Mouse (Mus musculus) intestine, embryonic 14.5 days (tissue): Measurements from ENCODE around the gene Nanos3. TPM values are rescaled to one million over a fixed set of nuclear protein-coding genes. Genes with fewer than 3 reads are reported as not detected.

ENCODE experiments used
- ATAC-seq: fragments of 200-750 bp; cut with Nextera tagmentation; replicated peaks from 2 replicates; pipeline ENCODE4 v1.8.0; 2017; ENCODE audit warnings: low read depth, moderate number of reproducible peaks, moderate TSS enrichment, moderate library complexity; ENCODE audit not compliant: low FRiP score, low TSS enrichment
- DNase-seq: peaks from one replicate; pipeline ENCODE4 v3.0.0-alpha.2; 2018; ENCODE audit warnings: low spot score
- H3K27ac ChIP-seq: fragments of 300-500 bp; sonication (generic); 2 replicates; pipeline ENCODE4 v1.5.1; 2014; ENCODE audit warnings: low read depth, mild to moderate bottlenecking, control low read depth
- H3K27me3 ChIP-seq: fragments of 300-500 bp; sonication (generic); replicated peaks from 2 replicates; pipeline ENCODE4 v1.6.1; 2014; ENCODE audit warnings: low read length, control low read depth; ENCODE audit not compliant: control insufficient read depth, insufficient read depth
- H3K36me3 ChIP-seq: fragments of 300-500 bp; sonication (generic); 2 replicates; pipeline ENCODE4 v1.6.1; 2014; ENCODE audit warnings: low read length, control low read depth; ENCODE audit not compliant: control insufficient read depth, insufficient read depth
- H3K4me1 ChIP-seq: fragments of 300-500 bp; sonication (generic); replicated peaks from 2 replicates; pipeline ENCODE4 v1.6.1; 2014; ENCODE audit warnings: low read length, control low read depth, mixed read lengths; ENCODE audit not compliant: control insufficient read depth, insufficient read depth
- H3K4me2 ChIP-seq: fragments of 300-500 bp; sonication (generic); 2 replicates; pipeline ENCODE4 v1.6.1; 2014; ENCODE audit warnings: low read length
- H3K4me3 ChIP-seq: fragments of 300-500 bp; sonication (generic); 2 replicates; pipeline ENCODE4 v1.5.1; 2014; ENCODE audit warnings: low read depth, low read length, control low read depth, mixed read lengths
- H3K9ac ChIP-seq: fragments of 300-500 bp; sonication (generic); 2 replicates; pipeline ENCODE4 v1.6.1; 2014; ENCODE audit warnings: mild to moderate bottlenecking, low read length
- H3K9me3 ChIP-seq: fragments of 300-500 bp; sonication (generic); 2 replicates; pipeline ENCODE4 v1.6.1; 2016; ENCODE audit warnings: low read length, control low read depth; ENCODE audit not compliant: control insufficient read depth
- WGBS: fragments of 180-500 bp; shearing (Covaris S2); extraction: QIAGEN DNeasy Blood & Tissue Kit; methylation state at CpG from one replicate; pipeline ENCODE4 v1.1.7; 2014; 5-methylcytosine and 5-hydroxymethylcytosine counted together
- polyA plus RNA-seq: library from polyadenylated mRNA; unstranded; fragments of >200 nt; fragmentation: Nextera tagmentation; extraction: Ambion mirVana; gene quantifications from 2 replicates; pipeline ENCODE4 v1.2.1, GENCODE M21; 2014

The Nanos3 gene
- polyA plus RNA-seq, 1 experiment from 2014 or later, result 4.1 TPM

GRCm38 (mm10) chr8:84180530-84181190 lies 4.4 kb downstream of the Nanos3 start:
- peak overlapping the region; percentile 77 for H3K27ac ChIP-seq
- H3K9ac ChIP-seq, result peak overlapping the region; percentile 42
- H3K4me1 ChIP-seq, result peaks cover 38% of the 10 kb centered on the region
- DNase-seq (peak; percentile 86), ATAC-seq (peak; percentile 70)
- peak overlapping the region; percentile 10 for H3K4me3 ChIP-seq
- WGBS, result 2% methylated on average over 16 of the region's 16 CpGs
- no peaks in the 10 kb centered on the region for H3K27me3 ChIP-seq
- peak overlapping the region; percentile 46 for H3K4me2 ChIP-seq
- H3K9me3 ChIP-seq, result no peaks in the 10 kb centered on the region
- H3K36me3 ChIP-seq, result peaks cover 11% of the 10 kb centered on the region; the same call in 1 of the 2 replicates

- Histone ChIP-seq H3K36me3 (peaks cover 11% of the 10 kb centered on the region; the same call in 1 of the 2 replicates), H3K4me3 (peak overlapping the region; percentile 10), H3K9ac (peak overlapping the region; percentile 42), H3K27me3 (no peaks in the 10 kb centered on the region), H3K27ac (no peak overlapping the region), H3K4me2 (peak overlapping the region; percentile 46), H3K4me1 (peaks cover 38% of the 10 kb centered on the region), H3K9me3 (no peaks in the 10 kb centered on the region)
- DNase-seq (no peak), ATAC-seq (no peak)
- WGBS, result 10% methylated on average over 4 of the region's 4 CpGs
Observed at GRCm38 (mm10) chr8:84179946-84180345, 5.1 kb downstream of the Nanos3 start.

GRCm38 (mm10) chr8:84178592-84178991 lies 6.4 kb downstream of the Nanos3 start:
- H3K4me2 ChIP-seq, result no peak overlapping the region
- no peaks in the 10 kb centered on the region for H3K27me3 ChIP-seq
- no peak overlapping the region for H3K4me3 ChIP-seq
- H3K27ac ChIP-seq, result no peak overlapping the region
- ATAC-seq, result no peak
- no peak for DNase-seq
- peaks cover 30% of the 10 kb centered on the region for H3K4me1 ChIP-seq
- peaks cover 22% of the 10 kb centered on the region for H3K36me3 ChIP-seq
- no peak overlapping the region for H3K9ac ChIP-seq
- 82% methylated on average over 8 of the region's 8 CpGs for WGBS
- no peaks in the 10 kb centered on the region for H3K9me3 ChIP-seq

- Histone ChIP-seq H3K9ac (no peak overlapping the region), H3K4me3 (no peak overlapping the region), H3K36me3 (peaks cover 34% of the 10 kb centered on the region), H3K9me3 (no peaks in the 10 kb centered on the region), H3K4me1 (peaks cover 23% of the 10 kb centered on the region), H3K27me3 (no peaks in the 10 kb centered on the region), H3K4me2 (no peak overlapping the region), H3K27ac (no peak overlapping the region)
- 84% methylated on average over 3 of the region's 3 CpGs for WGBS
- ATAC-seq, result no peak
- DNase-seq, result no peak
Observed at GRCm38 (mm10) chr8:84177405-84177804, 7.6 kb downstream of the Nanos3 start.

GRCm38 (mm10) chr8:84176560-84176959 lies 8.5 kb downstream of the Nanos3 start:
- Histone ChIP-seq H3K4me1 (peaks cover 20% of the 10 kb centered on the region), H3K27ac (no peak overlapping the region), H3K9me3 (no peaks in the 10 kb centered on the region), H3K27me3 (no peaks in the 10 kb centered on the region), H3K9ac (no peak overlapping the region), H3K4me2 (no peak overlapping the region), H3K4me3 (no peak overlapping the region), H3K36me3 (peaks cover 42% of the 10 kb centered on the region)
- WGBS, result 22% methylated on average over 3 of the region's 3 CpGs
- ATAC-seq, result no peak
- no peak for DNase-seq

GRCm38 (mm10) chr8:84173861-84174260 lies 11.2 kb downstream of the Nanos3 start:
- Histone ChIP-seq H3K4me2 (no peak overlapping the region), H3K36me3 (peaks cover 46% of the 10 kb centered on the region), H3K27ac (no peak overlapping the region), H3K9me3 (no peaks in the 10 kb centered on the region), H3K4me1 (no peaks in the 10 kb centered on the region), H3K4me3 (no peak overlapping the region), H3K9ac (no peak overlapping the region), H3K27me3 (no peaks in the 10 kb centered on the region)
- ATAC-seq (no peak), DNase-seq (no peak)
- WGBS, result 91% methylated on average over 6 of the region's 6 CpGs

GRCm38 (mm10) chr8:84170096-84170495 lies 14.9 kb downstream of the Nanos3 start:
- H3K27me3 ChIP-seq, result no peaks in the 10 kb centered on the region
- no peaks in the 10 kb centered on the region for H3K9me3 ChIP-seq

GRCm38 (mm10) chr8:84167696-84168095 lies 17.3 kb downstream of the Nanos3 start:
- peaks cover 21% of the 10 kb centered on the region for H3K36me3 ChIP-seq
- no peak overlapping the region for H3K9ac ChIP-seq
- no peak for DNase-seq
- no peak overlapping the region for H3K4me3 ChIP-seq
- no peaks in the 10 kb centered on the region for H3K27me3 ChIP-seq
- 77% methylated on average over 2 of the region's 2 CpGs for WGBS
- H3K9me3 ChIP-seq, result no peaks in the 10 kb centered on the region
- H3K4me1 ChIP-seq, result no peaks in the 10 kb centered on the region
- H3K4me2 ChIP-seq, result no peak overlapping the region
- H3K27ac ChIP-seq, result no peak overlapping the region
- ATAC-seq, result no peak

More at GRCm38 (mm10) chr8:84170096-84170495, 14.9 kb downstream of the Nanos3 start:
- Histone ChIP-seq H3K4me3 (no peak overlapping the region), H3K9ac (no peak overlapping the region), H3K36me3 (peaks cover 37% of the 10 kb centered on the region), H3K4me2 (no peak overlapping the region), H3K27ac (no peak overlapping the region), H3K4me1 (no peaks in the 10 kb centered on the region)
- ATAC-seq, result no peak
- no peak for DNase-seq
- WGBS, result 92% methylated on average over 5 of the region's 5 CpGs

- no peaks in the 10 kb centered on the region for H3K27me3 ChIP-seq
- no peaks in the 10 kb centered on the region for H3K36me3 ChIP-seq
- H3K4me2 ChIP-seq, result no peak overlapping the region
- DNase-seq, result no peak
- H3K27ac ChIP-seq, result no peak overlapping the region
- no peak for ATAC-seq
- no peak overlapping the region for H3K4me3 ChIP-seq
- no peak overlapping the region for H3K9ac ChIP-seq
- no peaks in the 10 kb centered on the region for H3K9me3 ChIP-seq
- no peaks in the 10 kb centered on the region for H3K4me1 ChIP-seq
- 92% methylated on average over 4 of the region's 4 CpGs for WGBS
Observed at GRCm38 (mm10) chr8:84157620-84158019, 27.4 kb downstream of the Nanos3 start.
